Mouse (Mus musculus): Measurements from ENCODE around the gene Snw1. TPM values are rescaled to one million over a fixed set of nuclear protein-coding genes. Genes with fewer than 3 reads are reported as not detected.

Gene Snw1
- polyA plus RNA-seq, 1 experiment from 2014 or later: 149 TPM

Small RNA genes within 50 kb of the gene (microRNA-seq; reads per million reads assigned to microRNA genes)
- 32.0 reads per million, percentile 39 among the genes with 10 or more reads in this experiment for gene Mir3068

Other genes starting within 250 kb of the Snw1 start
- gene Noxred1, start 233.5 kb downstream of the Snw1 start, polyA plus RNA-seq (2016; fragmentation: Nextera tagmentation; extraction: Ambion mirVana): 0.73 and 1.1 TPM in 2 replicates
- 59.7 and 62.0 TPM in 2 replicates for gene Vipas39, start 206.0 kb downstream of the Snw1 start, polyA plus RNA-seq (2016; fragmentation: Nextera tagmentation; extraction: Ambion mirVana)
- 204 and 205 TPM in 2 replicates for gene Ahsa1, start 205.8 kb downstream of the Snw1 start, polyA plus RNA-seq (2016; fragmentation: Nextera tagmentation; extraction: Ambion mirVana)
- 1.2 and 1.8 TPM in 2 replicates for gene Ism2, start 172.6 kb downstream of the Snw1 start, polyA plus RNA-seq (2016; fragmentation: Nextera tagmentation; extraction: Ambion mirVana)
- gene Sptlc2, start 83.9 kb downstream of the Snw1 start, polyA plus RNA-seq (2016; fragmentation: Nextera tagmentation; extraction: Ambion mirVana): 50.8 and 54.2 TPM in 2 replicates
- 283 and 293 TPM in 2 replicates for gene Slirp, start 28.4 kb downstream of the Snw1 start, polyA plus RNA-seq (2016; fragmentation: Nextera tagmentation; extraction: Ambion mirVana)
- gene Alkbh1, start 28.3 kb downstream of the Snw1 start, polyA plus RNA-seq (2016; fragmentation: Nextera tagmentation; extraction: Ambion mirVana): 48.8 and 55.9 TPM in 2 replicates
- gene Gm5788, start 22.4 kb upstream of the Snw1 start, polyA plus RNA-seq (2016; fragmentation: Nextera tagmentation; extraction: Ambion mirVana): not detected in 2 replicates
- gene Gm8300, start 42.0 kb upstream of the Snw1 start, polyA plus RNA-seq (2016; fragmentation: Nextera tagmentation; extraction: Ambion mirVana): not detected in 2 replicates
- not detected in 2 replicates for gene Oog1, start 130.4 kb upstream of the Snw1 start, polyA plus RNA-seq (2016; fragmentation: Nextera tagmentation; extraction: Ambion mirVana)
- not detected in 2 replicates for gene Gm4027, start 146.6 kb upstream of the Snw1 start, polyA plus RNA-seq (2016; fragmentation: Nextera tagmentation; extraction: Ambion mirVana)
- gene Gm16381, start 172.3 kb upstream of the Snw1 start, polyA plus RNA-seq (2016; fragmentation: Nextera tagmentation; extraction: Ambion mirVana): not detected in 2 replicates

All from forebrain, embryonic 12.5 days (tissue).